Mouse (Mus musculus) common myeloid progenitor, adult 5-6 weeks (primary cell): Measurements from ENCODE around the gene Matk. TPM values are rescaled to one million over a fixed set of nuclear protein-coding genes. Genes with fewer than 3 reads are reported as not detected.

Experiments
- ATAC-seq: replicated peaks from 2 replicates; pipeline ENCODE4 v1.8.0; 2016; ENCODE audit warnings: low read depth, mild to moderate bottlenecking, moderate TSS enrichment, inconsistent platforms; ENCODE audit not compliant: poor library complexity, severe bottlenecking
- total RNA-seq: library from RNA; stranded (forward); fragments of 200-1000, 187-1606 nt; gene quantifications from 2 replicates; pipeline ENCODE4 v1.2.3, GENCODE M21; 2017

Matk gene
- total RNA-seq, 1 experiment from 2014 or later, result 20.3 TPM

GRCm38 (mm10) chr10:81300352-81300907 lies 47.7 kb downstream of the Matk start:
- ATAC-seq, result no peak

- ATAC-seq, result no peak
These were observed 48.6 kb downstream of the Matk start for GRCm38 (mm10) chr10:81301321-81301720.

- no peak for ATAC-seq
These were observed 49.6 kb downstream of the Matk start for GRCm38 (mm10) chr10:81302288-81302687.

- ATAC-seq, result no peak
These were observed 50.1 kb downstream of the Matk start for GRCm38 (mm10) chr10:81302781-81303218.

GRCm38 (mm10) chr10:81303258-81303657 lies 50.5 kb downstream of the Matk start:
- ATAC-seq, result peak; percentile 7

- 0 out of 2 replicates have a peak, but pooled peaks have one; percentile 21 for ATAC-seq
These were observed 51.0 kb downstream of the Matk start for GRCm38 (mm10) chr10:81303761-81304160.

GRCm38 (mm10) chr10:81304597-81305238 lies 52.0 kb downstream of the Matk start:
- peak; percentile 79 for ATAC-seq

GRCm38 (mm10) chr10:81305663-81306062 lies 52.9 kb downstream of the Matk start:
- no peak for ATAC-seq

- ATAC-seq, result no peak
These were observed 53.5 kb downstream of the Matk start for GRCm38 (mm10) chr10:81306173-81306668.

- ATAC-seq, result no peak
These were observed 54.3 kb downstream of the Matk start for GRCm38 (mm10) chr10:81306837-81307682.

- no peak for ATAC-seq
These were observed 56.8 kb downstream of the Matk start for GRCm38 (mm10) chr10:81309571-81309970.

Other genes with a start within 250 kb of the Matk start
- 0.18 and 2.2 TPM in 2 replicates for gene Gng7, start 238.0 kb upstream of the Matk start, total RNA-seq
- not detected in 2 replicates for gene Diras1, start 227.3 kb upstream of the Matk start, total RNA-seq
- gene Slc39a3, start 215.5 kb upstream of the Matk start, total RNA-seq, result 4.1 and 5.5 TPM in 2 replicates
- 41.4 and 43.1 TPM in 2 replicates for gene Sgta, start 192.8 kb upstream of the Matk start, total RNA-seq
- gene Thop1, start 182.9 kb upstream of the Matk start, total RNA-seq, result 18.6 and 25.9 TPM in 2 replicates
- 0.18 and 0.58 TPM in 2 replicates for gene Creb3l3, start 154.1 kb upstream of the Matk start, total RNA-seq
- 56.2 and 61.8 TPM in 2 replicates for gene Map2k2, start 147.0 kb upstream of the Matk start, total RNA-seq
- 13.1 and 14.5 TPM in 2 replicates for gene Zbtb7a, start 117.7 kb upstream of the Matk start, total RNA-seq
- gene Pias4, start 85.0 kb upstream of the Matk start, total RNA-seq, result 8.4 and 17.5 TPM in 2 replicates
- 1,623 and 1,948 TPM in 2 replicates for gene Eef2, start 76.3 kb upstream of the Matk start, total RNA-seq
- gene Dapk3, start 69.9 kb upstream of the Matk start, total RNA-seq, result 14.3 and 29.8 TPM in 2 replicates
- not detected in 2 replicates for gene 4930442H23Rik, start 69.1 kb upstream of the Matk start, total RNA-seq
- not detected in 2 replicates for gene Nmrk2, start 50.9 kb upstream of the Matk start, total RNA-seq
- not detected in 2 replicates for gene Atcay, start 22.1 kb upstream of the Matk start, total RNA-seq
- gene Zfr2, start 19.8 kb upstream of the Matk start, total RNA-seq, result 0.19 TPM in 1 of 2 replicates, not detected in the other
- gene Mrpl54, start 14.0 kb downstream of the Matk start, total RNA-seq, result 132 and 198 TPM in 2 replicates
- gene Apba3, start 14.0 kb downstream of the Matk start, total RNA-seq, result 12.1 and 14.5 TPM in 2 replicates
- 3.5 and 4.4 TPM in 2 replicates for gene Tjp3, start 38.6 kb downstream of the Matk start, total RNA-seq
- gene Pip5k1c, start 40.0 kb downstream of the Matk start, total RNA-seq, result 24.4 and 36.8 TPM in 2 replicates
- gene Cactin, start 68.2 kb downstream of the Matk start, total RNA-seq, result 27.9 and 35.1 TPM in 2 replicates
- gene Tbxa2r, start 75.8 kb downstream of the Matk start, total RNA-seq, result 3.4 and 4.2 TPM in 2 replicates
- gene Gipc3, start 90.3 kb downstream of the Matk start, total RNA-seq, result not detected in 2 replicates
- 33.2 and 35.5 TPM in 2 replicates for gene Hmg20b, start 97.5 kb downstream of the Matk start, total RNA-seq
- gene Mfsd12, start 104.6 kb downstream of the Matk start, total RNA-seq, result 8.7 and 17.4 TPM in 2 replicates
- gene 4930404N11Rik, start 112.9 kb downstream of the Matk start, total RNA-seq, result 0.23 TPM in 1 of 2 replicates, not detected in the other
- 21.9 and 24.8 TPM in 2 replicates for gene Fzr1, start 125.6 kb downstream of the Matk start, total RNA-seq
- gene Dohh, start 131.5 kb downstream of the Matk start, total RNA-seq, result 34.7 and 50.7 TPM in 2 replicates
- gene Gm48551, start 131.5 kb downstream of the Matk start, total RNA-seq, result 0.19 and 2.4 TPM in 2 replicates
- 1.6 TPM in 1 of 2 replicates, not detected in the other for gene Gm48552, start 136.1 kb downstream of the Matk start, total RNA-seq
- gene Smim24, start 140.1 kb downstream of the Matk start, total RNA-seq, result 5.0 and 13.2 TPM in 2 replicates
- gene Nfic, start 202.7 kb downstream of the Matk start, total RNA-seq, result 13.7 and 18.2 TPM in 2 replicates
- 0.14 TPM in 1 of 2 replicates, not detected in the other for gene Celf5, start 229.8 kb downstream of the Matk start, total RNA-seq
- gene Ncln, start 243.5 kb downstream of the Matk start, total RNA-seq, result 46.6 and 52.9 TPM in 2 replicates
- 10.3 and 14.4 TPM in 2 replicates for gene S1pr4, start 247.2 kb downstream of the Matk start, total RNA-seq